Mouse (Mus musculus): Measurements from ENCODE around the gene Wdr89. TPM values are rescaled to one million over a fixed set of nuclear protein-coding genes. Genes with fewer than 3 reads are reported as not detected.
A peak's percentile ranks its signal among the peaks of the same experiment; 100 is the strongest.

Wdr89 gene
- polyA plus RNA-seq, 1 experiment, result 13.7 TPM

- TF ChIP-seq POLR2A (IDR thresholded peaks at IDR 0.05; ENCODE audit: borderline replicate concordance, low read depth, low read length) (no peak), CTCF (IDR thresholded peaks at IDR 0.05; ENCODE audit: low read depth, low read length) (no peak)
- H3K4me3 ChIP-seq (ENCODE audit: insufficient read depth, low read length), result peak overlapping the region; percentile 88
- peak overlapping the region; percentile 49 for H3K27ac ChIP-seq (ENCODE audit: insufficient read depth, low read depth, low read length)
- peaks cover 3% of the 10 kb centered on the region for H3K4me1 ChIP-seq (ENCODE audit: control insufficient read depth, insufficient read depth, low read length)
Measured at GRCm38 (mm10) chr12:75595291-75596153, 73.8 kb downstream of the Wdr89 start.

- Histone ChIP-seq H3K4me3 (ENCODE audit: insufficient read depth, low read length) (no peak overlapping the region), H3K27ac (ENCODE audit: insufficient read depth, low read depth, low read length) (no peak overlapping the region), H3K4me1 (ENCODE audit: control insufficient read depth, insufficient read depth, low read length) (peaks cover 3% of the 10 kb centered on the region)
- TF ChIP-seq POLR2A (IDR thresholded peaks at IDR 0.05; ENCODE audit: borderline replicate concordance, low read depth, low read length) (no peak), CTCF (IDR thresholded peaks at IDR 0.05; ENCODE audit: low read depth, low read length) (no peak)
Measured at GRCm38 (mm10) chr12:75594404-75594803, 74.9 kb downstream of the Wdr89 start.

GRCm38 (mm10) chr12:75593817-75594216 is 75.5 kb downstream of the Wdr89 start:
- TF ChIP-seq CTCF (IDR thresholded peaks at IDR 0.05; ENCODE audit: low read depth, low read length) (no peak), POLR2A (IDR thresholded peaks at IDR 0.05; ENCODE audit: borderline replicate concordance, low read depth, low read length) (no peak)
- no peak overlapping the region for H3K27ac ChIP-seq (ENCODE audit: insufficient read depth, low read depth, low read length)
- H3K4me3 ChIP-seq (ENCODE audit: insufficient read depth, low read length), result no peak overlapping the region
- peaks cover 3% of the 10 kb centered on the region for H3K4me1 ChIP-seq (ENCODE audit: control insufficient read depth, insufficient read depth, low read length)

- no peak overlapping the region for H3K4me3 ChIP-seq (ENCODE audit: insufficient read depth, low read length)
- TF ChIP-seq POLR2A (IDR thresholded peaks at IDR 0.05; ENCODE audit: borderline replicate concordance, low read depth, low read length), result no peak
- TF ChIP-seq CTCF (IDR thresholded peaks at IDR 0.05; ENCODE audit: low read depth, low read length), result no peak
- no peaks in the 10 kb centered on the region for H3K4me1 ChIP-seq (ENCODE audit: control insufficient read depth, insufficient read depth, low read length)
- H3K27ac ChIP-seq (ENCODE audit: insufficient read depth, low read depth, low read length), result no peak overlapping the region
Measured at GRCm38 (mm10) chr12:75587501-75587900, 81.8 kb downstream of the Wdr89 start.

- TF ChIP-seq CTCF (IDR thresholded peaks at IDR 0.05; ENCODE audit: low read depth, low read length) (no peak), POLR2A (IDR thresholded peaks at IDR 0.05; ENCODE audit: borderline replicate concordance, low read depth, low read length) (no peak)
- Histone ChIP-seq H3K27ac (ENCODE audit: insufficient read depth, low read depth, low read length) (no peak overlapping the region), H3K4me3 (ENCODE audit: insufficient read depth, low read length) (no peak overlapping the region), H3K4me1 (ENCODE audit: control insufficient read depth, insufficient read depth, low read length) (no peaks in the 10 kb centered on the region)
Measured at GRCm38 (mm10) chr12:75583776-75584175, 85.6 kb downstream of the Wdr89 start.

Other genes with a start within 250 kb of the Wdr89 start
- 24.5 and 27.6 TPM in 2 replicates for gene Ppp2r5e, start 73.3 kb downstream of the Wdr89 start, polyA plus RNA-seq (2012; ENCODE audit: insufficient read depth, insufficient read length, missing spikeins)
- 137 and 144 TPM in 2 replicates for gene Sgpp1, start 66.2 kb upstream of the Wdr89 start, polyA plus RNA-seq (2012; ENCODE audit: insufficient read depth, insufficient read length, missing spikeins)
- 6.6 and 9.8 TPM in 2 replicates for gene Syne2, start 148.6 kb upstream of the Wdr89 start, polyA plus RNA-seq (2012; ENCODE audit: insufficient read depth, insufficient read length, missing spikeins)